Mouse (Mus musculus) liver, embryonic 16.5 days (tissue): ENCODE results near the gene Rpgrip1l. TPM values are rescaled to one million over a fixed set of nuclear protein-coding genes. Genes with fewer than 3 reads are reported as not detected.

ENCODE experiments used
- ATAC-seq: fragments of 200-750 bp; cut with Nextera tagmentation; 2 replicates; pipeline ENCODE4 v1.8.0; 2017; ENCODE audit warnings: low read depth, mild to moderate bottlenecking, moderate number of reproducible peaks, moderate library complexity
- H3K27ac ChIP-seq: fragments of 300-500 bp; sonication (generic); 2 replicates; pipeline ENCODE4 v1.5.1; 2014; ENCODE audit warnings: mild to moderate bottlenecking, low read length
- H3K27me3 ChIP-seq: fragments of 300-500 bp; sonication (generic); 2 replicates; pipeline ENCODE4 v1.6.1; 2014; ENCODE audit warnings: low read depth, low read length, mixed read lengths; ENCODE audit not compliant: control insufficient read depth, insufficient read depth
- H3K36me3 ChIP-seq: fragments of 300-500 bp; sonication (generic); 2 replicates; pipeline ENCODE4 v1.6.1; 2014; ENCODE audit warnings: mild to moderate bottlenecking; ENCODE audit not compliant: control insufficient read depth, insufficient read depth
- H3K4me1 ChIP-seq: fragments of 300-500 bp; sonication (generic); 2 replicates; pipeline ENCODE4 v1.6.1; 2014; ENCODE audit warnings: low read depth, low read length, mixed read lengths; ENCODE audit not compliant: control insufficient read depth
- H3K4me2 ChIP-seq: fragments of 300-500 bp; sonication (generic); 2 replicates; pipeline ENCODE4 v1.6.1; 2014; ENCODE audit warnings: low read depth, low read length, mixed read lengths
- H3K4me3 ChIP-seq: fragments of 300-500 bp; sonication (generic); 2 replicates; pipeline ENCODE4 v1.5.1; 2014; ENCODE audit warnings: low read depth, mild to moderate bottlenecking, low read length
- H3K9ac ChIP-seq: fragments of 300-500 bp; sonication (generic); 2 replicates; pipeline ENCODE4 v1.6.1; 2014; ENCODE audit warnings: low read depth, low read length
- H3K9me3 ChIP-seq: fragments of 300-500 bp; sonication (generic); replicated peaks from 2 replicates; pipeline ENCODE4 v1.6.1; 2016; ENCODE audit warnings: low read length; ENCODE audit not compliant: control insufficient read depth
- WGBS: fragments of 180-500 bp; shearing (Covaris S2); extraction: QIAGEN DNeasy Blood & Tissue Kit; methylation state at CpG from one replicate; pipeline ENCODE4 v1.1.7; 2014; ENCODE audit not compliant: insufficient replicate concordance; 5-methylcytosine and 5-hydroxymethylcytosine counted together
- polyA plus RNA-seq: library from polyadenylated mRNA; unstranded; fragments of >200 nt; fragmentation: Nextera tagmentation; extraction: Ambion mirVana; gene quantifications from 2 replicates; pipeline ENCODE4 v1.2.1, GENCODE M21; 2015

The Rpgrip1l gene
- polyA plus RNA-seq, 1 experiment from 2014 or later, result 2.0 TPM

GRCm38 (mm10) chr8:91290576-91290975 lies 22.5 kb downstream of the Rpgrip1l start:
- no peaks in the 10 kb centered on the region for H3K9me3 ChIP-seq
- ATAC-seq, result no peak
- no peaks in the 10 kb centered on the region for H3K4me1 ChIP-seq
- H3K4me2 ChIP-seq, result no peak overlapping the region
- H3K27ac ChIP-seq, result no peak overlapping the region
- H3K27me3 ChIP-seq, result no peaks in the 10 kb centered on the region
- no peak overlapping the region for H3K9ac ChIP-seq
- H3K4me3 ChIP-seq, result no peak overlapping the region
- 78% methylated on average over 4 of the region's 4 CpGs for WGBS
- no peaks in the 10 kb centered on the region for H3K36me3 ChIP-seq

DNA sequence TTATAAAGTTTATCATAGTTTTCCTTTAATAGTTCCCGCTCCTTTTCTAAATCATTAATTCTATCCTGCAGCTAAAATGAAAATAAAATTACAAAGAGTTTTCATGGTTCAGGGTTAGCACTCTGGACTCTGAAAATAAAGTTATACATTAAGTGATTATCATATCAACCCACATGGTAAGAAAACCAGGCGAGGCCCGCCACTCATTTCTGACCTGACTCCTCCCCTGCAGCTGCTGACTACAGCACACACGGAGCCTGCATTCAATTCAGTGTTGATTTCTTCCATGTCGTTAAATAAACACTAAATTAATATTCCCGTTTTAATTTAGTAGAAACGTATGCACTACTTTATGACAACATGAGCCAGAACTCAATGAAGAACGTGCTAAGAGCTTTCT lies 26.8 kb downstream of the Rpgrip1l start:
- H3K27ac ChIP-seq, result no peak overlapping the region
- H3K4me1 ChIP-seq, result no peaks in the 10 kb centered on the region; the same call in 1 of the 2 replicates
- no peaks in the 10 kb centered on the region for H3K27me3 ChIP-seq
- H3K4me3 ChIP-seq, result no peak overlapping the region
- H3K9ac ChIP-seq, result no peak overlapping the region
- no peaks in the 10 kb centered on the region for H3K9me3 ChIP-seq
- 51% methylated on average over 8 of the region's 8 CpGs for WGBS
- H3K36me3 ChIP-seq, result no peaks in the 10 kb centered on the region
- no peak overlapping the region for H3K4me2 ChIP-seq
- no peak for ATAC-seq

- Histone ChIP-seq H3K9ac (no peak overlapping the region), H3K4me3 (no peak overlapping the region), H3K27me3 (no peaks in the 10 kb centered on the region), H3K36me3 (no peaks in the 10 kb centered on the region), H3K4me1 (no peaks in the 10 kb centered on the region; the same call in 1 of the 2 replicates), H3K4me2 (no peak overlapping the region), H3K9me3 (no peaks in the 10 kb centered on the region), H3K27ac (no peak overlapping the region)
- ATAC-seq, result no peak
- WGBS, result 68% methylated on average over 1 of the region's 1 CpGs
Observed at GRCm38 (mm10) chr8:91283815-91284214, 29.2 kb downstream of the Rpgrip1l start.

GRCm38 (mm10) chr8:91282655-91283054 lies 30.4 kb downstream of the Rpgrip1l start:
- H3K4me3 ChIP-seq, result no peak overlapping the region
- WGBS, result 60% methylated on average over 5 of the region's 5 CpGs
- no peak overlapping the region for H3K9ac ChIP-seq
- no peak for ATAC-seq
- H3K4me2 ChIP-seq, result no peak overlapping the region
- H3K4me1 ChIP-seq, result no peaks in the 10 kb centered on the region; the same call in 1 of the 2 replicates
- no peaks in the 10 kb centered on the region for H3K27me3 ChIP-seq
- no peak overlapping the region for H3K27ac ChIP-seq
- no peaks in the 10 kb centered on the region for H3K36me3 ChIP-seq
- no peaks in the 10 kb centered on the region for H3K9me3 ChIP-seq

DNA sequence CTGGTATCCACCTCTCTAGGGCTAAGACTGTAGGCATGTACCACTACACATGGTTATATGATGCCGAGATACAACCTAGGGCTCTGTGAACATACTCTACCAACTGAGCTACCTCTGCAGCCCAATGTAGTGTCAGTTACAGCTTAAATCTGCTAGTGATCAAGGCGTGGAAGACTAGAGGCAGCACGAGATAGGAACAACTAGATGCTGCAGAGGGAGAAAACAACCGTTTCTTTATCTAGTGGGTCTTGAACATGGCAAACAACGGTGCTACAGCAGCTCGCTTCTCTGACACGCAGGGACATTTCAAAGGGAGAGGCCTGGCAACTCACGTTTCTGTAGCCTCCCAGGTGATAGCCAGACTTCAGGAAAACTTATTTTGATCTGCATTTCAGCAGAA lies 31.5 kb downstream of the Rpgrip1l start:
- WGBS, result 42% methylated on average over 8 of the region's 8 CpGs
- Histone ChIP-seq H3K4me1 (no peaks in the 10 kb centered on the region; the same call in 1 of the 2 replicates), H3K9ac (no peak overlapping the region), H3K27ac (no peak overlapping the region), H3K27me3 (no peaks in the 10 kb centered on the region), H3K4me2 (no peak overlapping the region), H3K36me3 (no peaks in the 10 kb centered on the region), H3K4me3 (no peak overlapping the region), H3K9me3 (no peaks in the 10 kb centered on the region)
- ATAC-seq, result no peak

GRCm38 (mm10) chr8:91280467-91281212 lies 32.4 kb downstream of the Rpgrip1l start:
- WGBS, result 73% methylated on average over 11 of the region's 11 CpGs

GRCm38 (mm10) chr8:91278060-91278459 lies 35.0 kb downstream of the Rpgrip1l start:
- no peak for ATAC-seq
- WGBS, result 72% methylated on average over 5 of the region's 5 CpGs
- H3K9me3 ChIP-seq, result no peaks in the 10 kb centered on the region
- H3K4me3 ChIP-seq, result no peak overlapping the region
- no peak overlapping the region for H3K9ac ChIP-seq
- H3K4me2 ChIP-seq, result no peak overlapping the region
- H3K27me3 ChIP-seq, result no peaks in the 10 kb centered on the region
- H3K36me3 ChIP-seq, result no peaks in the 10 kb centered on the region
- H3K27ac ChIP-seq, result no peak overlapping the region
- H3K4me1 ChIP-seq, result no peaks in the 10 kb centered on the region; the same call in 1 of the 2 replicates

More at GRCm38 (mm10) chr8:91280467-91281212, 32.4 kb downstream of the Rpgrip1l start:
- no peaks in the 10 kb centered on the region; the same call in 1 of the 2 replicates for H3K4me1 ChIP-seq
- ATAC-seq, result no peak
- no peaks in the 10 kb centered on the region for H3K27me3 ChIP-seq
- H3K9me3 ChIP-seq, result no peaks in the 10 kb centered on the region
- no peak overlapping the region for H3K4me3 ChIP-seq
- H3K4me2 ChIP-seq, result no peak overlapping the region
- no peaks in the 10 kb centered on the region for H3K36me3 ChIP-seq
- no peak overlapping the region for H3K9ac ChIP-seq
- no peak overlapping the region for H3K27ac ChIP-seq

- Histone ChIP-seq H3K9me3 (no peaks in the 10 kb centered on the region), H3K4me1 (no peaks in the 10 kb centered on the region), H3K4me2 (no peak overlapping the region), H3K4me3 (no peak overlapping the region), H3K9ac (no peak overlapping the region), H3K36me3 (no peaks in the 10 kb centered on the region), H3K27me3 (no peaks in the 10 kb centered on the region), H3K27ac (no peak overlapping the region)
- 77% methylated on average over 2 of the region's 2 CpGs for WGBS
- ATAC-seq, result no peak
Observed at GRCm38 (mm10) chr8:91276337-91276736, 36.7 kb downstream of the Rpgrip1l start.

- Histone ChIP-seq H3K4me2 (no peak overlapping the region), H3K27ac (no peak overlapping the region), H3K9ac (no peak overlapping the region), H3K9me3 (no peaks in the 10 kb centered on the region), H3K4me3 (no peak overlapping the region), H3K36me3 (no peaks in the 10 kb centered on the region), H3K27me3 (no peaks in the 10 kb centered on the region), H3K4me1 (no peaks in the 10 kb centered on the region)
- ATAC-seq, result no peak
- 86% methylated on average over 5 of the region's 5 CpGs for WGBS
Observed at GRCm38 (mm10) chr8:91273493-91273892, 39.6 kb downstream of the Rpgrip1l start.
